Mouse (Mus musculus) kidney, postnatal 0 days (tissue): ENCODE results near the gene Gabbr2. TPM values are rescaled to one million over a fixed set of nuclear protein-coding genes. Genes with fewer than 3 reads are reported as not detected.
A peak's percentile ranks its signal among the peaks of the same experiment; 100 is the strongest.

Experiments
- ATAC-seq: fragments of 200-750 bp; cut with Nextera tagmentation; replicated peaks from 2 replicates; pipeline ENCODE4 v1.8.0; 2017; ENCODE audit warnings: low read depth, moderate number of reproducible peaks, moderate TSS enrichment, moderate library complexity; ENCODE audit not compliant: low FRiP score
- DNase-seq: peaks from one replicate; pipeline ENCODE4 v3.0.0-alpha.2; 2016; ENCODE audit warnings: low spot score
- H3K27ac ChIP-seq: fragments of 300-500 bp; sonication (generic); 2 replicates; pipeline ENCODE4 v1.5.1; 2014; ENCODE audit warnings: mild to moderate bottlenecking
- H3K27me3 ChIP-seq: fragments of 300-500 bp; sonication (generic); 2 replicates; pipeline ENCODE4 v1.6.1; 2014; ENCODE audit warnings: low read length, mixed read lengths; ENCODE audit not compliant: insufficient read depth
- H3K36me3 ChIP-seq: fragments of 300-500 bp; sonication (generic); 2 replicates; pipeline ENCODE4 v1.6.1; 2014; ENCODE audit warnings: low read length, mixed read lengths; ENCODE audit not compliant: insufficient read depth
- H3K4me1 ChIP-seq: fragments of 300-500 bp; sonication (generic); replicated peaks from 2 replicates; pipeline ENCODE4 v1.6.1; 2014; ENCODE audit warnings: antibody characterized with exemption, low read length, mixed read lengths; ENCODE audit not compliant: insufficient read depth
- H3K4me2 ChIP-seq: fragments of 300-500 bp; sonication (generic); 2 replicates; pipeline ENCODE4 v1.6.1; 2014; ENCODE audit warnings: mild to moderate bottlenecking, low read length, moderate library complexity, mixed read lengths
- H3K4me3 ChIP-seq: fragments of 300-500 bp; sonication (generic); replicated peaks from 2 replicates; pipeline ENCODE4 v1.5.1; 2014; ENCODE audit warnings: low read depth, low read length
- H3K9ac ChIP-seq: fragments of 300-500 bp; sonication (generic); 2 replicates; pipeline ENCODE4 v1.6.1; 2014; ENCODE audit warnings: low read depth, low read length
- H3K9me3 ChIP-seq: fragments of 300-500 bp; sonication (generic); replicated peaks from 2 replicates; pipeline ENCODE4 v1.6.1; 2016; ENCODE audit warnings: low read length, inconsistent platforms, mixed read lengths
- CTCF ChIP-seq: IDR thresholded peaks from 2 replicates; pipeline ENCODE4 v1.5.1; 2016; ENCODE audit warnings: antibody characterized with exemption, low read depth, mild to moderate bottlenecking, moderate library complexity
- WGBS: fragments of 180-500 bp; shearing (Covaris S2); extraction: QIAGEN DNeasy Blood & Tissue Kit; methylation state at CpG from one replicate; pipeline ENCODE4 v1.1.7; 2014; 5-methylcytosine and 5-hydroxymethylcytosine counted together
- polyA plus RNA-seq: library from polyadenylated mRNA; unstranded; fragments of >200 nt; fragmentation: Nextera tagmentation; extraction: Ambion mirVana; gene quantifications from 2 replicates; pipeline ENCODE4 v1.2.1, GENCODE M21; 2015

Gabbr2 gene
- polyA plus RNA-seq, 1 experiment from 2014 or later: 0.22 TPM

- Histone ChIP-seq H3K27ac (no peak overlapping the region), H3K9ac (no peak overlapping the region), H3K27me3 (no peaks in the 10 kb centered on the region), H3K36me3 (no peaks in the 10 kb centered on the region), H3K4me3 (no peak overlapping the region), H3K4me2 (no peak overlapping the region), H3K4me1 (no peaks in the 10 kb centered on the region), H3K9me3 (no peaks in the 10 kb centered on the region)
- TF ChIP-seq CTCF: no peak
- DNase-seq (no peak), ATAC-seq (no peak)
- WGBS: 86% methylated on average over 7 of the region's 7 CpGs
Observed at GRCm38 (mm10) chr4:46794583-46794982, 197.1 kb downstream of the Gabbr2 start.

- DNase-seq: no peak
- Histone ChIP-seq H3K9ac (no peak overlapping the region), H3K27me3 (no peaks in the 10 kb centered on the region), H3K4me3 (no peak overlapping the region), H3K4me1 (no peaks in the 10 kb centered on the region), H3K27ac (no peak overlapping the region), H3K9me3 (no peaks in the 10 kb centered on the region), H3K36me3 (no peaks in the 10 kb centered on the region), H3K4me2 (no peak overlapping the region)
- TF ChIP-seq CTCF: no peak
- ATAC-seq: no peak
- 79% methylated on average over 9 of the region's 9 CpGs for WGBS
Observed at GRCm38 (mm10) chr4:46792280-46793026, 199.2 kb downstream of the Gabbr2 start.

- ATAC-seq (no peak), DNase-seq (no peak)
- WGBS: 44% methylated on average over 14 of the region's 14 CpGs
Observed at GRCm38 (mm10) chr4:46791268-46791951, 200.3 kb downstream of the Gabbr2 start.

GRCm38 (mm10) chr4:46790609-46791267 is 200.9 kb downstream of the Gabbr2 start:
- Histone ChIP-seq H3K4me2 (no peak overlapping the region), H3K36me3 (no peaks in the 10 kb centered on the region), H3K9ac (no peak overlapping the region), H3K9me3 (no peaks in the 10 kb centered on the region), H3K27me3 (no peaks in the 10 kb centered on the region), H3K4me3 (no peak overlapping the region), H3K27ac (no peak overlapping the region), H3K4me1 (no peaks in the 10 kb centered on the region)
- DNase-seq (peak; percentile 79), ATAC-seq (peak; percentile 52; the same call in 1 of the 2 replicates)
- 16% methylated on average over 9 of the region's 9 CpGs for WGBS
- TF ChIP-seq CTCF: no peak

More at GRCm38 (mm10) chr4:46791268-46791951, 200.3 kb downstream of the Gabbr2 start:
- H3K27ac ChIP-seq: no peak overlapping the region
- H3K27me3 ChIP-seq: no peaks in the 10 kb centered on the region
- H3K4me3 ChIP-seq: no peak overlapping the region
- no peaks in the 10 kb centered on the region for H3K9me3 ChIP-seq
- no peak overlapping the region for H3K9ac ChIP-seq
- no peaks in the 10 kb centered on the region for H3K4me1 ChIP-seq
- TF ChIP-seq CTCF: no peak
- H3K4me2 ChIP-seq: no peak overlapping the region
- H3K36me3 ChIP-seq: no peaks in the 10 kb centered on the region

- 85% methylated on average over 14 of the region's 14 CpGs for WGBS
Observed at GRCm38 (mm10) chr4:46784430-46785049, 207.1 kb downstream of the Gabbr2 start.

GRCm38 (mm10) chr4:46781109-46781508 is 210.6 kb downstream of the Gabbr2 start:
- ATAC-seq: no peak
- 71% methylated on average over 6 of the region's 6 CpGs for WGBS
- Histone ChIP-seq H3K27me3 (no peaks in the 10 kb centered on the region), H3K4me3 (no peak overlapping the region), H3K9me3 (no peaks in the 10 kb centered on the region), H3K9ac (no peak overlapping the region), H3K27ac (no peak overlapping the region), H3K4me2 (no peak overlapping the region), H3K36me3 (no peaks in the 10 kb centered on the region), H3K4me1 (no peaks in the 10 kb centered on the region)
- peak; percentile 53; the same call in 1 of the 2 replicates for TF ChIP-seq CTCF
- DNase-seq: no peak

More at GRCm38 (mm10) chr4:46784430-46785049, 207.1 kb downstream of the Gabbr2 start:
- Histone ChIP-seq H3K27me3 (no peaks in the 10 kb centered on the region), H3K4me3 (no peak overlapping the region), H3K9me3 (no peaks in the 10 kb centered on the region), H3K27ac (no peak overlapping the region), H3K9ac (no peak overlapping the region), H3K4me1 (no peaks in the 10 kb centered on the region), H3K4me2 (no peak overlapping the region), H3K36me3 (no peaks in the 10 kb centered on the region)
- DNase-seq (no peak), ATAC-seq (no peak)
- no peak for TF ChIP-seq CTCF
